Mouse (Mus musculus) inflammation-experienced regulatory T-cells, adult 16 weeks (primary cell): ENCODE results near the gene Serpina3j. TPM values are rescaled to one million over a fixed set of nuclear protein-coding genes. Genes with fewer than 3 reads are reported as not detected.

Experiments
- polyA plus RNA-seq: library from polyadenylated mRNA; unstranded; fragments of 100-300 nt; shearing (Covaris generic); gene quantifications from one replicate; pipeline ENCODE4 v1.2.1, GENCODE M21; 2017

Serpina3j gene
- polyA plus RNA-seq = not detected

DNA sequence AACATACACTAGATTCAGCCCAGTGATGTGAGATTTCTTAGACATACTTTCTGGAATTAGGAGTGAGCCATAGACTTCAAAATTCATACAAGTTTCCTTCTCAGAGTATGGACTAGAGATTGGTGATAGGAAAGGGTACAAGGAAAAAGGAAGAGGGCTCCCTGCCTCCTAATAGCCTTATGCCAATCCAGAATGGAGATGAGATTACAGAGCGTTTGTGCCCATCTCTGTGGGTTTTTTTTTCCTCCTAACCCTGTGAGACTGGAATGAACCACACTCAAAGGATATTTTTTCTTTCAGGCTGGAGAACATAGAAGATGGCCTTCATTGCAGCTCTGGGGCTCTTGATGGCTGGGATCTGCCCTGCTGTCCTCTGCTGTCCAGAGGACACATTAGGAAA lies at the start of gene Serpina3j:
Serpina3j (plus strand) TSS at position 301 of the 400 bp plus-strand sequence.

DNA sequence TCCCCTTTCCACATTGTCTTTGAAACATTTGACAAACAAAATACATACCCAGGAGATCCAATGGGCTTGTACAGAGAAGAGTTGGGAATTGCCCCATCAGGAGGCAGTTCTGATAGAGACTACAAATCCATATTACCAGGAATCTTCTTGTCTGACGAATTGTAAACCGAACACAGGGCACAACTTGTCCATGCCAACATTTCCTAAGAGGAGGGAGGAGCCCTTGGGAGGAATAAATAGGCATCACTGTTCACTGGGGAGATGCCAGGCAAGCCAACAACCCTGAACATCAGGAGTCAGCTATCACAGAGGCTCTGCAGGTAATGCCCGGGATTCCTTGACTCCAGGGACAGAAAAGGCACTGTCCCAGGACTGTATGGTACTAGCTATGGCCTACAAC lies 23.9 kb downstream of the Serpina3j start, which contains the start of the genes Serpina3k and Serpina3m:
Serpina3k (plus strand) TSS at position 261 of the 400 bp plus-strand sequence.
Serpina3m (plus strand) TSS at position 261 of the 400 bp plus-strand sequence.

Other genes with a start within 250 kb of the Serpina3j start
- gene Serpina5, start 213.4 kb upstream of the Serpina3j start, polyA plus RNA-seq = not detected
- gene Serpina3a, start 201.8 kb upstream of the Serpina3j start, polyA plus RNA-seq = not detected
- gene Serpina3b, start 186.6 kb upstream of the Serpina3j start, polyA plus RNA-seq = not detected
- gene Serpina3c, start 160.7 kb upstream of the Serpina3j start, polyA plus RNA-seq = not detected
- 13.8 TPM for gene Serpina3f, start 100.0 kb upstream of the Serpina3j start, polyA plus RNA-seq
- gene Serpina3g, start 78.3 kb upstream of the Serpina3j start, polyA plus RNA-seq = 383 TPM
- not detected for gene Serpina3i, start 51.4 kb upstream of the Serpina3j start, polyA plus RNA-seq
- not detected for gene Serpina3k, start 23.9 kb downstream of the Serpina3j start, polyA plus RNA-seq
- not detected for gene Serpina3m, start 23.9 kb downstream of the Serpina3j start, polyA plus RNA-seq
- gene Serpina3n, start 92.2 kb downstream of the Serpina3j start, polyA plus RNA-seq = not detected
- gene Gsc, start 158.8 kb downstream of the Serpina3j start, polyA plus RNA-seq = not detected